Mouse (Mus musculus) left cerebral cortex, adult 2 months (tissue): Measurements from ENCODE around the gene Gpc3. TPM values are rescaled to one million over a fixed set of nuclear protein-coding genes. Genes with fewer than 3 reads are reported as not detected.

Experiments used
- DNase-seq, 2 experiments: peaks; one replicate each; pipeline ENCODE4 v3.0.0; 2021 to 2022; ENCODE audit warnings: low spot score in 2 of 2, mixed read lengths in 1 of 2; ENCODE audit errors: extremely low spot score in 1 of 2
- H3K27ac ChIP-seq: fragments of 200-600 bp; 2 replicates; pipeline ENCODE4 v1.8.1; 2022
- H3K4me3 ChIP-seq: fragments of 200-600 bp; 2 replicates; pipeline ENCODE4 v1.8.1; 2022
- CTCF ChIP-seq: fragments of 200-600 bp; IDR thresholded peaks from 2 replicates; pipeline ENCODE4 v1.8.1; 2022; ENCODE audit warnings: antibody characterized with exemption, mild to moderate bottlenecking, moderate library complexity
- intact Hi-C: fragments of 180-260 bp; cut with DNase I; formaldehyde crosslinking; loops from one replicate; pipeline ENCODE4 v1.15.1; 2025
- microRNA-seq, 2 experiments: library from miRNA; unstranded; fragments of <30 nt; microRNA quantifications; one replicate each; pipeline ENCODE4 v1.2.0; 2021
- total RNA-seq, 2 experiments: library from RNA; stranded (reverse); gene quantifications; 2 replicates each; pipeline ENCODE4 v1.2.3; 2021

Gpc3 gene
- total RNA-seq, 2 experiments from 2014 or later: 5.9 to 6.6 TPM

- no peak for TF ChIP-seq CTCF
- intact Hi-C loops: no loop called here
- DNase-seq: no peak
- no peak overlapping the region for H3K27ac ChIP-seq
- H3K4me3 ChIP-seq: no peak overlapping the region
Observed at GRCm38 (mm10) chrX:52245694-52246297, 368.0 kb downstream of the Gpc3 start.

- intact Hi-C loops: no loop called here
- no peak for TF ChIP-seq CTCF
- Histone ChIP-seq H3K4me3 (no peak overlapping the region), H3K27ac (no peak overlapping the region)
- DNase-seq: no peak
Observed at GRCm38 (mm10) chrX:52237470-52237869, 376.3 kb downstream of the Gpc3 start.

DNA sequence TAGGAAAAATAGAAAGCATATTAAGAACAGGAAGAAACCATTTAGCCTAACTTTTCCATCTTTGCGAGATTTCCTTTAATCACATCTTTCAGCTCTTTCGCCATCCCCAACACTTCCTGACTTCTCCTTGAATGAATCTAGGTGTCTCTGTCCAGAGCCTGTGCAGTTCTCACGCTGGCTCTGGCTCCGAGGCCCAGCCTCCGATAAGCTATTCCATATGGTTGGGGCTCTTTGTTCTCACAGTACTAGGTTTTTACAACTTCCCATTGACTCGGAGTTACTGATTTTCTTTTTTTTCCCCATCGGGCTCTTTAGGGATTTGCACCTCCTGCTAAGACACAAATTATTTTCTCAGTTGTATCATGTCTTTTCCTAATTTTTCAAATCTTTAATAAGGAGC lies 381.8 kb downstream of the Gpc3 start:
- no peak for TF ChIP-seq CTCF
- intact Hi-C loops: no loop called here
- Histone ChIP-seq H3K4me3 (no peak overlapping the region), H3K27ac (no peak overlapping the region)
- DNase-seq: no peak

- Histone ChIP-seq H3K4me3 (no peak overlapping the region), H3K27ac (no peak overlapping the region)
- no peak for TF ChIP-seq CTCF
- no peak for DNase-seq
- intact Hi-C loops: no loop called here
Observed at GRCm38 (mm10) chrX:52230711-52231110, 383.0 kb downstream of the Gpc3 start.

Small RNAs within 50 kb of the gene (microRNA-seq; reads per million reads assigned to microRNA genes)
- gene Mir6384 (0 reads per million in 2 experiments), gene Mir717 (0 reads per million in 2 experiments)

Other genes starting within 250 kb of the Gpc3 start
- gene Ccdc160, start 177.2 kb upstream of the Gpc3 start, total RNA-seq: 1 to 10 TPM; 2.5 to 3.4 TPM